Mouse (Mus musculus): Measurements from ENCODE around the gene Pced1b. TPM values are rescaled to one million over a fixed set of nuclear protein-coding genes. Genes with fewer than 3 reads are reported as not detected.
"Not testable (repeated sequence)": the region's sequence is repeated elsewhere in the genome, so short reads cannot be mapped to it uniquely, and the experiment has no call there.

Pced1b gene
- total RNA-seq, 2 experiments from 2014 or later, result 1.1 to 1.4 TPM

- intact Hi-C loops (cut with DNase I), result no loop called here
- no peak for DNase-seq
These were observed 85.7 kb downstream of the Pced1b start for GRCm38 (mm10) chr15:97332582-97332981.

GRCm38 (mm10) chr15:97337636-97338352 is 90.9 kb downstream of the Pced1b start:
- no peak for DNase-seq
- intact Hi-C loops (cut with DNase I), result no loop called here

DNA sequence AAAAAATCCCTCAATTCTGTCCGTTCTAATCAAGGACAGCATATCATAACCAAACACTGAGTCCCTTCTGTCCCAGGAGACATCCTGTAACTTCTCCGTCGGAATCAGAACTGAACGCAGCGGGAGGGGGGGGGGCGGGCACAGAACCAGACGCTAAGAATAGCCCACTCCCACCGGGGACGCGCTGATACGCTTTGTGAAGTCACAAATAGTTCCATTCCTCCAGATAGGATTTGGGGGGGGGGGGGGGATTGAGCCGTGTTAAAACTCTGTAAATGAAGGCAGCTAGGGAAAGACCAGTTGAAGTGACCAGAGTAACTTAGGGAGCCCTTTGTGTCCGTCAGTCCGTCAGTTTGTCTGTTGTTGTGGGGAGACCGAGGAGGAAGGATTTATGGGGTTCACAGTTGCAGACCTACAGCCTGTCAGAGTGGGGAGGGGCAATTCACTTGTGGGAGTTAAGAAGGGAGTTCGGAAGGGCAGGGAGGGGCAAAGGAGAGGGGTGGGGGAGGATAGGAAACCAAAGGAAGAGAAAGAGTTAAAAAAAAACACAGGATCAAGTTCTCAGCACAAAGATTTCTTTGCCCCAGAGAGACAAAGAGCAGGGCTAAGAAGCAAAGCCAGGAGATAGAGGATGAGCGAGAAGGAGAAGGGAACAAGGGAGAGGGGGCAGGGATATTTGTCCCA is 91.6 kb downstream of the Pced1b start:
- intact Hi-C loops (cut with DNase I), result no loop called here
- DNase-seq, result no peak

DNA sequence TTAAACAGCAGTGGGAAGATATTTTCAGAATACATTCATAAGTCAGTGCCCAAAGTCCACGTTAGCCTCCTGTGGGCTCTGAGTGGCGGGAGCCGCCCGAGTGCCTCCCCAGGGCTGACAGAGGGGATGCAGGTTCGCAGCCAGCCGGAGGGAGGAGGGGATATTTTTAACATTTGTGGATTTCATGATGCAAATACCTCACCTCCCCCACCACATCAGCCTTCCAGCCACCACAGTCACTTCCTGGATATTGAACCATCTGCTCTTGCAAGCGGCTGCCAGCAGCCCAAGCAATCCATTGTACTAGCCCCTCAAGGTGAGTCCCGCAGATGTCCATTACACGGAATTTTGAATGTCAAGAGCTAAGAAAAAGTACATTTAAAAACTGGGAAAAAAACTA is 95.4 kb downstream of the Pced1b start:
- intact Hi-C loops (cut with DNase I), result no loop called here
- no peak for DNase-seq

DNA sequence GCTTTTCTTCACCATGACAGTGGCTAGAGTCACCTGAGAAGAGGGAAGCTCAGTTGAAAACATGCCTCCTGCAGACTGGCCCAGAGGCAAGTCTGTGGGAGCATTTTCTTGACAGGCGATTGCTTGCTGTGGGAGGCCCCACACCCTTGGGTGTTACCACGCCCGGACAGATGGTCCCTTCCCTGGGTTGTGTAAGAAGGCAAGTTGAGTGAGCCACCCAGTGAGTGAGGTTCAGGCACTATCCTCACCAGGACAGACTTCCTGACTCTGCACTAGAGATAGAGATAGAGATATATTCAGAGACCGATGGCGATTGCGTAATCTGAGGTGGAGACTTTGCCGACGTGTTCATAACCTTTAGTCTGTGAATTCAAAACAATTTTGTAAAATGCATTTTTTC is 96.0 kb downstream of the Pced1b start:
- DNase-seq, result no peak
- intact Hi-C loops (cut with DNase I), result no loop called here

GRCm38 (mm10) chr15:97343921-97344320 is 97.0 kb downstream of the Pced1b start:
- no peak for DNase-seq
- intact Hi-C loops (cut with DNase I), result no loop called here

DNA sequence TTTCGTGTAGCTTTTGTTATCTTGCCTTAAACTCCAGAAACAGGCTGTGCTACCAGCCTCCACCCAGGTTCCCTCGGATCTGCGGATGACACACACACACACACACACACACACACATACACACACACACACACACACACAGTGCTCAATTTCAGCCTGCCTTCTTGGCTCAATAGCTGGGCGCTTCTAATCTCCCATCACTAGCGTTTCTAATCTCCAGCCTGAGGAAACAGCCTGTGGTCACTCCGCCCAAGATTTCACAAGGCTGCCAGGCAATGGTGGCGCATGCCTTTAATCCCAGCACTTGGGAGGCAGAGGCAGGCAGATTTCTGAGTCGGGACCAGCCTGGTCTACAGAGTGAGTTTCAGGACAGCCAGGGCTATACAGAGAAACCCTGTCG is 98.2 kb downstream of the Pced1b start:
- intact Hi-C loops (cut with DNase I), result no loop called here
- DNase-seq, result no peak

GRCm38 (mm10) chr15:97345917-97346316 is 99.0 kb downstream of the Pced1b start:
- intact Hi-C loops (cut with DNase I), result no loop called here
- no peak for DNase-seq

GRCm38 (mm10) chr15:97346413-97346812 is 99.5 kb downstream of the Pced1b start:
- intact Hi-C loops (cut with DNase I), result no loop called here
- no peak for DNase-seq

- no peak for DNase-seq
- intact Hi-C loops (cut with DNase I), result no loop called here
These were observed 100.0 kb downstream of the Pced1b start for GRCm38 (mm10) chr15:97346897-97347296.

DNA sequence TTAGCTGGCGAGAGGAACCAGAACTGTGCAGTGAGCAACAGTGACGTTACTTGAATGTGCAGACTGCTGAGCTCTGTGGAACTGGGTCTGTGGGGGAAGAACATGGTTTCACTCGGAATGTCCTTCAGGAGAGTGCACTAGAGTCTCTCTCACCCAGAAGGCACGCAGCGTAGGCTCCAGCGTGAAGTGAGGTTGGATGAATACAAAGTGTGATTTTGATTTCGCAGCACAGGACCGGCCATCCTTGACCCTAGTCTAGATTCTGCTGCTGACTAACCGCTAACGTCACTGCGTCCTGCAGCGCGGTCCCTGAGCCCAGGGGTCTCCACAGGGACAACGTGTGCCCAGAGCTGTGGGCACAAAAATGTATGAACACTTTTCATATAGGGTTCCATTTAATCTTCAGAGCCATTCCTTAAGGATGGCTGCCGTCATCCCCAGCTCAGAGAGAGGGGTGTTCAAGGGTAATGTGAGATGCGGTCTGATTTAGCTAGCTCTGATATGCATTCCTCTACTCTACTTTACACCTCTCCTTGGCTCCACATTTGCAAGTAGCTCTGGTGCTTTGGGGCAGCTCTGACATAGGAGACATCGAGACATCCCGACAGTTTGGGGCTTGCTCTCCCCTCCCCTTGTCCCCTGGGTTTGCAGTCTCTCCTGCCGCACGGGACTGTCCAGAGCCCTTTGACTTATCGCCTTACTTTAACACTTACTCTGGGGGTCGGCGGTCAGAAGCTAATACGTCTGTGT is 101.8 kb downstream of the Pced1b start:
- intact Hi-C loops (cut with DNase I), result no loop called here
- no peak for DNase-seq

GRCm38 (mm10) chr15:97350528-97350927 is 103.6 kb downstream of the Pced1b start:
- intact Hi-C loops (cut with DNase I), result no loop called here
- no peak for DNase-seq

DNA sequence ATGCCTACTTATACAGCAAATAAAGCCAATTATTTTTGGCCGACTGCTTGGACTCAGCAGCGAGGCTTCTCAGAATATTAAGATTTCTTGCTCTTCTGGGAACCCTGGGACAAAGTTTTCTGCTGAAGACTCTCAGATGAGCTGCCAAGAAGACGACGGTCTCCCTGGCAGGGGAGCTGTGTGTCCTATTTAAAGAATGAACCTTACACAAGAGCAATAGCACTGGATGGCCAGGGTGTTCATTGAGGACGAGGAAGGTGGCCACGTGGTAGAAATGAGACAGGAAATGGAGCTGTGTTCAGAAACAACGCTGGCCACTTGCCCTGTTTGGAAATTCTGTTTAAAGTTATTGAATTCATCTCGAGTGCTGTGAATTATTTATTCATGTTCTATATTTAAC is 104.1 kb downstream of the Pced1b start:
- intact Hi-C loops (cut with DNase I), result no loop called here
- peak; percentile 31 to 39 for DNase-seq

- intact Hi-C loops (cut with DNase I), result no loop called here
- DNase-seq, result no peak
These were observed 104.8 kb downstream of the Pced1b start for GRCm38 (mm10) chr15:97351681-97352080.

DNA sequence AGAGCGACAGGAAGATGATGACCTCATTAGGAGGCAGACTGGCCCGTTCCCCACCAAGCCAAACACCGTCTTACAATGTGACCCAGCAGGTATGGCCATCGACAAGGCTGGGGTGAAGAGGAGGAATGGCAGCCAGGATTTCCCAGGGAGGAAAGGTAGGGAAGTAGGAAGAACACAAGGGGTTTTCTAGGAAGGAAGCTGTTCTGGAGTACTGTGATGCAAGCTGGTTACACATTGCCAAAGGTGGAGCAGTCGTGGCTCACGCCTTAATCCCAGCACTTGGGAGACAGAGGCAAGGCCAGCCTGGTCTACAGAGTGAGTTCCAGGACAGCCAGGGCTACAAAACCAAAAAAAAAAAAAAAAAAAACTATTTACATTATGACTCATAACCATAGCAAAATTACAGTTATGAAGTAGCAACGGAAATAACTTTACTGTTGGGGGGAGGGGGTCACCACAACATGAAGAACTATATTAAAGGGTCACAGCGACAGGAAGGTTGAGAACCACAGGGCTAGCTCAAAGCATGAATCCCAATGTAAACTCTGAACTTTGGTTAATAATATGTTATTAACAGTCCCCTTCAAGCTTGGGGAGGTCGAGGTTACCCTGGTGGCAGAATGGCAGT is 108.9 kb downstream of the Pced1b start:
- intact Hi-C loops (cut with DNase I), result no loop called here

GRCm38 (mm10) chr15:97357016-97357415 is 110.1 kb downstream of the Pced1b start:
- intact Hi-C loops (cut with DNase I), result no loop called here
- DNase-seq, result no peak

More for the DNA sequence above, 108.9 kb downstream of the Pced1b start:
- no peak for DNase-seq

DNA sequence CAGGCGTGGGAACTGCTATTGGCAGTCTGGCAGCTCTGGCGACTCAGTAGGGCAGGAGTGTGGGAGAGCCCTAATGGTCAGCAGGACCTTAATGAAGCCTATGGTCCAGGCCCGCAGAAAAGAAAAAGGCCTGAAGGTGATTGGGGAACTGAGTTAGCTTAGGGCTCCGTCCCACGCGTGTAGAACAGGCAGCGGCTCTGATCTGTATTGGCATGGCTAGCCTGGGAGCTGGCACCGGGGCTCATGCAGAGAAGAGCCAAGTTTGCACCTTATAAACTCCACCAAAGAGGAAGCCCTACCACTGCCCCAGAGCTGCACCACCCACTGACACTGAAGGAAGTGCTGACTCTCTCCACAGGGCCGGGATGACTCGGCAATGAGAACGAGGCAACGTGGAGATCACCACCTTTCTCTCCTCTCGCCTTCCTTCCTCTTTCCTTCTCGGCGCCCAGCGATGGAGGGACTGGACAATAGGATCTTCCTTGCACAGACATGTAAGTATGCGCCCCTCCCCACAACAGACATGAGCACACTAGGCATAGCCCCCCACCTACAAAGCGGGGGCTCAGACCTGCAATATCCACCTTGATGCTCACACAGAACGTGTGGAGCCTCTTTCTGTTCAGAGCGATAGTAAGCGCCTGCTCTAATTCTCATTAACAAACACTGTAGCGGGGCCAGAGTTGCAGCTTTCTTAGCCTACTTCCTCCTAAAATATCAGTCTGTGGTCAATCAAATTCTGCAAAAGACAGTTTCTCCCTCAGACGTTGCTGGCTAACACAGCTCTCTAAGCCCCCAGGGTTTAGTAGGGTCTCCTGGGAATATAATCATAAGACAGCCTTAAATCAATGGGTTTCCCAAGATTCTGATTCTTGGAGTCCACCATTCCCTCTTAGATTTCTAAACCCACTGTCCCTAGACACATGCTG is 114.2 kb downstream of the Pced1b start:
- intact Hi-C loops (cut with DNase I), result no loop called here
- DNase-seq, result no peak

DNA sequence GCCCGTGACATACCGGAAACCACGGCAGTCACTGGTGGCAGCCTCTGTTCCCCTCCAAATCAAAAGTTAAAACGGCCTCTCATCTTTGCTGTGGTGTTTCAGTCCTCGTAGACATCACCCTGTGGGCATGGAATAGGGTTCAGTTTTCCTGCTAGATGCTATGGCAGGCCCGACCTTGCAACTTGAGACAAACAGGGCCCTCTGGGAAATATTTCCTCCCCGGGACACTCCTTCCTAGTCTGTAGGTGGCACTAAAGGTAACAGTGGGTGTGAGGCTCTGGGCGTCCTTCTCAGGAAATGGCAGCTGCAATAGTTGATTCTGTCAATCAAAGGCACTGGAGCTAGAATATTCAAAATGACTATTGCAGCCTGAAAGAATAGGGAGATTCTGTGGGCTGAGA is 114.9 kb downstream of the Pced1b start:
- DNase-seq, result no peak
- intact Hi-C loops (cut with DNase I), result no loop called here

DNA sequence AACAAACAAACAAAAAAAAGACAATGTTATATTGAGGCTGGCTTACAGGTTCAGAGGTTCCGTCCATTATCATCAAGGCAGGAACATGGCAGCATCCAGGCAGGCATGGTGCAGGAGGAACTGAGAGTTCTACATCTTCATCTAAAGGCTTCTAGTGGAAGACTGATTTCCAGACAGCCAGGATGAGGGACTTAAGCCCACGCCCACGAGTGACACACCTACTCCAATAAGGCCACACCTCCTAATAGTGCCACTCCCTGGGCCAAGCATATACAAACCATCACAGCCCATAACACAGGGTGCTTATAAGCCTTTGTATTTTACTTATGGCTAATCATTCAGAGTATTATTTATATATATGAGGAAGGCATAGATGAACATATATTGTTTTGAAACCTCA is 117.4 kb downstream of the Pced1b start:
- DNase-seq; intact Hi-C loops (cut with DNase I): not testable (repeated sequence)

GRCm38 (mm10) chr15:97364968-97365367 is 118.1 kb downstream of the Pced1b start:
- intact Hi-C loops (cut with DNase I), result no loop called here

More at GRCm38 (mm10) chr15:97364968-97365367, 118.1 kb downstream of the Pced1b start:
- no peak for DNase-seq
